Mouse (Mus musculus) hindbrain, embryonic 14.5 days (tissue): ENCODE measurements around the gene Hmces. TPM values are rescaled to one million over a fixed set of nuclear protein-coding genes. Genes with fewer than 3 reads are reported as not detected.

ENCODE experiments used
- ATAC-seq: fragments of 200-750 bp; cut with Nextera tagmentation; 2 replicates; pipeline ENCODE4 v1.8.0; 2017; ENCODE audit warnings: moderate number of reproducible peaks, mild to moderate bottlenecking, moderate TSS enrichment, moderate library complexity; ENCODE audit not compliant: low FRiP score
- DNase-seq: peaks from one replicate; pipeline ENCODE4 v3.0.0-alpha.2; 2015; ENCODE audit warnings: low spot score
- H3K27ac ChIP-seq: fragments of 300-500 bp; sonication (generic); 2 replicates; pipeline ENCODE4 v1.5.1; 2014; ENCODE audit warnings: mild to moderate bottlenecking, moderate library complexity
- H3K27me3 ChIP-seq: fragments of 300-500 bp; sonication (generic); 2 replicates; pipeline ENCODE4 v1.6.1; 2014; ENCODE audit warnings: mild to moderate bottlenecking, low read length, mixed read lengths; ENCODE audit not compliant: control insufficient read depth, insufficient read depth
- H3K36me3 ChIP-seq: fragments of 300-500 bp; sonication (generic); replicated peaks from 2 replicates; pipeline ENCODE4 v1.6.1; 2014; ENCODE audit not compliant: control insufficient read depth, insufficient read depth
- H3K4me1 ChIP-seq: fragments of 300-500 bp; sonication (generic); replicated peaks from 2 replicates; pipeline ENCODE4 v1.6.1; 2014; ENCODE audit warnings: antibody characterized with exemption, low read length, mixed read lengths; ENCODE audit not compliant: control insufficient read depth, insufficient read depth
- H3K4me2 ChIP-seq: fragments of 300-500 bp; sonication (generic); replicated peaks from 2 replicates; pipeline ENCODE4 v1.6.1; 2014; ENCODE audit warnings: mild to moderate bottlenecking, moderate library complexity
- H3K4me3 ChIP-seq: fragments of 300-500 bp; sonication (generic); replicated peaks from 2 replicates; pipeline ENCODE4 v1.5.1; 2014; ENCODE audit warnings: mild to moderate bottlenecking, low read length
- H3K9ac ChIP-seq: fragments of 300-500 bp; sonication (generic); 2 replicates; pipeline ENCODE4 v1.6.1; 2014
- H3K9me3 ChIP-seq: fragments of 300-500 bp; sonication (generic); 2 replicates; pipeline ENCODE4 v1.6.1; 2016; ENCODE audit warnings: low read length; ENCODE audit not compliant: control insufficient read depth
- WGBS: fragments of 180-500 bp; shearing (Covaris S2); extraction: QIAGEN DNeasy Blood & Tissue Kit; methylation state at CpG from one replicate; pipeline ENCODE4 v1.1.7; 2014; 5-methylcytosine and 5-hydroxymethylcytosine counted together
- polyA plus RNA-seq: library from polyadenylated mRNA; unstranded; fragments of >200 nt; fragmentation: Nextera tagmentation; extraction: Ambion mirVana; gene quantifications from 2 replicates; pipeline ENCODE4 v1.2.1, GENCODE M21; 2014

Gene Hmces
- polyA plus RNA-seq, 1 experiment from 2014 or later: 36.6 TPM

GRCm38 (mm10) chr6:87898028-87898427, 15.7 kb upstream of the Hmces start:
- Histone ChIP-seq H3K27me3 (no peaks in the 10 kb centered on the region), H3K9me3 (no peaks in the 10 kb centered on the region), H3K9ac (no peak overlapping the region), H3K36me3 (peaks cover 98% of the 10 kb centered on the region), H3K27ac (no peak overlapping the region), H3K4me3 (no peak overlapping the region), H3K4me1 (no peaks in the 10 kb centered on the region), H3K4me2 (no peak overlapping the region)
- WGBS: 97% methylated on average over 10 of the region's 10 CpGs
- DNase-seq: no peak
- ATAC-seq: no peak

GRCm38 (mm10) chr6:87906632-87907031, 7.1 kb upstream of the Hmces start:
- Histone ChIP-seq H3K9ac (no peak overlapping the region), H3K27me3 (no peaks in the 10 kb centered on the region), H3K36me3 (peaks cover 95% of the 10 kb centered on the region), H3K4me2 (no peak overlapping the region), H3K9me3 (no peaks in the 10 kb centered on the region), H3K4me1 (no peaks in the 10 kb centered on the region), H3K4me3 (no peak overlapping the region), H3K27ac (no peak overlapping the region)
- WGBS: 67% methylated on average over 5 of the region's 5 CpGs
- ATAC-seq (no peak), DNase-seq (no peak)

- Histone ChIP-seq H3K27me3 (no peaks in the 10 kb centered on the region), H3K4me2 (no peak overlapping the region), H3K36me3 (peaks cover 85% of the 10 kb centered on the region), H3K9ac (no peak overlapping the region), H3K27ac (no peak overlapping the region), H3K9me3 (no peaks in the 10 kb centered on the region), H3K4me3 (no peak overlapping the region), H3K4me1 (no peaks in the 10 kb centered on the region)
- 89% methylated on average over 6 of the region's 6 CpGs for WGBS
- ATAC-seq (no peak), DNase-seq (no peak)
Observed at GRCm38 (mm10) chr6:87909181-87909580, 4.6 kb upstream of the Hmces start.

- Histone ChIP-seq H3K36me3 (peaks cover 70% of the 10 kb centered on the region), H3K9ac (no peak overlapping the region), H3K9me3 (no peaks in the 10 kb centered on the region), H3K27ac (no peak overlapping the region), H3K4me1 (peaks cover 11% of the 10 kb centered on the region), H3K4me2 (no peak overlapping the region), H3K27me3 (no peaks in the 10 kb centered on the region), H3K4me3 (no peak overlapping the region)
- ATAC-seq (no peak), DNase-seq (no peak)
- WGBS: 89% methylated on average over 6 of the region's 6 CpGs
Observed at GRCm38 (mm10) chr6:87911559-87911958, 2.2 kb upstream of the Hmces start.

GRCm38 (mm10) chr6:87914326-87915102, 779 bp downstream of the Hmces start:
- Histone ChIP-seq H3K27me3 (no peaks in the 10 kb centered on the region), H3K9me3 (no peaks in the 10 kb centered on the region), H3K4me2 (peak overlapping the region; percentile 80), H3K36me3 (peaks cover 72% of the 10 kb centered on the region), H3K27ac (peak overlapping the region; percentile 80), H3K9ac (peak overlapping the region; percentile 89), H3K4me3 (peak overlapping the region; percentile 84), H3K4me1 (peaks cover 11% of the 10 kb centered on the region)
- ATAC-seq (peak; percentile 49), DNase-seq (peak; percentile 33)
- WGBS: 4% methylated on average over 35 of the region's 35 CpGs

- no peak overlapping the region for H3K27ac ChIP-seq
- ATAC-seq: no peak
- peaks cover 11% of the 10 kb centered on the region for H3K4me1 ChIP-seq
- peaks cover 69% of the 10 kb centered on the region for H3K36me3 ChIP-seq
- WGBS: 87% methylated on average over 5 of the region's 5 CpGs
- no peak overlapping the region for H3K4me2 ChIP-seq
- no peaks in the 10 kb centered on the region for H3K27me3 ChIP-seq
- peak overlapping the region; percentile 89; the same call in 1 of the 2 replicates for H3K9ac ChIP-seq
- H3K9me3 ChIP-seq: no peaks in the 10 kb centered on the region
- DNase-seq: no peak
- H3K4me3 ChIP-seq: no peak overlapping the region
Observed at GRCm38 (mm10) chr6:87915939-87916338, 2.2 kb downstream of the Hmces start.

GRCm38 (mm10) chr6:87921201-87921600, 7.5 kb downstream of the Hmces start:
- H3K4me1 ChIP-seq: no peaks in the 10 kb centered on the region
- H3K36me3 ChIP-seq: peaks cover 85% of the 10 kb centered on the region
- no peak overlapping the region for H3K9ac ChIP-seq
- no peak for ATAC-seq
- 98% methylated on average over 4 of the region's 4 CpGs for WGBS
- no peaks in the 10 kb centered on the region for H3K9me3 ChIP-seq
- no peak overlapping the region for H3K4me2 ChIP-seq
- H3K27ac ChIP-seq: no peak overlapping the region
- H3K4me3 ChIP-seq: no peak overlapping the region
- no peak for DNase-seq
- no peaks in the 10 kb centered on the region for H3K27me3 ChIP-seq

GRCm38 (mm10) chr6:87923624-87924023, 9.9 kb downstream of the Hmces start:
- H3K36me3 ChIP-seq: peaks cover 71% of the 10 kb centered on the region
- DNase-seq (no peak), ATAC-seq (no peak)
- no peaks in the 10 kb centered on the region for H3K4me1 ChIP-seq
- H3K27me3 ChIP-seq: no peaks in the 10 kb centered on the region
- no peak overlapping the region for H3K4me3 ChIP-seq
- 94% methylated on average over 1 of the region's 1 CpGs for WGBS
- H3K9ac ChIP-seq: no peak overlapping the region
- no peak overlapping the region for H3K27ac ChIP-seq
- no peaks in the 10 kb centered on the region for H3K9me3 ChIP-seq
- no peak overlapping the region for H3K4me2 ChIP-seq

- Histone ChIP-seq H3K4me2 (no peak overlapping the region), H3K9me3 (no peaks in the 10 kb centered on the region), H3K27me3 (no peaks in the 10 kb centered on the region), H3K9ac (no peak overlapping the region), H3K4me1 (no peaks in the 10 kb centered on the region), H3K36me3 (peaks cover 44% of the 10 kb centered on the region), H3K27ac (no peak overlapping the region), H3K4me3 (no peak overlapping the region)
- DNase-seq: no peak
- ATAC-seq: no peak
- 94% methylated on average over 5 of the region's 5 CpGs for WGBS
Observed at GRCm38 (mm10) chr6:87935037-87935436, 21.3 kb downstream of the Hmces start.
